Mouse (Mus musculus): ENCODE measurements at regions not wholly inside any gene's neighbourhood (a gene's known extent, or its start where the extent isn't known, plus 50 kb on each side); places are given as distances from the start of the nearest gene placed in this dataset.
A peak's percentile ranks its signal among the peaks of the same experiment; 100 is the strongest.

DNA sequence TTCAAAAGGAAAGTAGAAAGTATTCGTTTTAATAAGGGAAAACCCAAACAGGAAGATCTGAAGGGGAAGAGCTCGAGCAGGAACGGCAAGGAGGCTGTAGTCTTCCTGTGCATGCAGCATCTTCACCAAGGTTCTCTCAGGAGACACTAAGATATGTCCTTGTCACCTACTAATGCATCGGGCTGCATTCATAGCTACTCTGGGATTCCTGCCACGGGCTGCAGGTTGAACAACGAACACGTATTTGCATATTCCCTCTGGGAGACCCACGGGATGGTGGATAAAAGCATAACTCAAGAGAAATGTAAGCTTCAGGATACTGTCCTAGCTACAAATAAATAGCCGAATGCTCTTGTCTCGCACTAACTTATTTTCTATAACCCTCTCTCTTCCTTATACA, 197.7 kb downstream of the Gm11361 start:
- Histone ChIP-seq H3K4me3 (replicated peaks; ENCODE audit: insufficient read depth, low read depth, low read length) (no peak overlapping the region), H3K27me3 (ENCODE audit: control insufficient read depth, insufficient read depth, low read length) (no peaks in the 10 kb centered on the region), H3K27ac (ENCODE audit: insufficient read depth, low read length) (no peak overlapping the region), H3K4me1 (ENCODE audit: control insufficient read depth, insufficient read depth, low read length) (no peaks in the 10 kb centered on the region)
- DNase-seq, result no peak
- no peak for TF ChIP-seq CTCF (IDR thresholded peaks at IDR 0.05; ENCODE audit: borderline replicate concordance, insufficient read depth, low read depth, low read length)
- TF ChIP-seq POLR2A (IDR thresholded peaks at IDR 0.05; ENCODE audit: borderline replicate concordance, insufficient read depth, low read length), result no peak
- 74% methylated on average over 10 of the region's 10 CpGs for WGBS

DNA sequence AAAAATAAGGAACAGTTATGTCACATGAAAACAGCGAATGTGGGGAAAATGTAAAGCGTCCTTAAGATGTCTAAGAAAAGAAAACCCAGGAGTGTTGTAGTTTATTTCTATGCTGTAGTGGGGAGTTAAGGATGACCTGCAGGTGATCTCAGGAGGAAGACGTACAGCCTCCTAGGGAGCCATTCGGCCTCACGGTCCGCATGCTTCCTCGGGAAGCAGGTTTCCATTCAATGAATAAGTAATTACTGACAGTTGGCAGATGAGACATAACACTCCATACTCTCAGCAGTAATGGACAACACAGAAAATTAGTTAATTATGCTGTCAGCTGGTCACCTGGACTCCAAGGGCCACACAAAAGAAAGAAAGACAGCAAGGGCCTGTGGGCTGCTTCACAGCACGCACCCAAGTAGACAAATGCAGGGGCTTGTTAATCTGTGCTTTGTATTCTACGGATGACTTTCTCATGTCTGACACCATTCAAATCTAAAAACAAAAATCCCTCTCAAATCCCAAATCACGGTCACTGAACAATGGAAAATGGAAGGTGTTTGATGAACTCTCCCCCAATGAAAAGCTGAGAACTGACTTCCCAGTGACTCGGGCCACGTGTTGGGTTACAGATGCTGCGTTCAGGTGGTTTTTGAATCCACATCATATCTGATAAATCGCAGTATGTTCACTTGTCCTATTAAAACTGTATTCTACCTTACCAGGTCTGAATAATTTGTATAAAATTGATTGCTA, 193.5 kb downstream of the Gm11361 start:
- TF ChIP-seq POLR2A (IDR thresholded peaks at IDR 0.05; ENCODE audit: borderline replicate concordance, insufficient read depth, low read length), result no peak
- no peak for TF ChIP-seq CTCF (IDR thresholded peaks at IDR 0.05; ENCODE audit: borderline replicate concordance, insufficient read depth, low read depth, low read length)
- Histone ChIP-seq H3K27me3 (ENCODE audit: control insufficient read depth, insufficient read depth, low read length) (no peaks in the 10 kb centered on the region), H3K27ac (ENCODE audit: insufficient read depth, low read length) (no peak overlapping the region), H3K4me3 (replicated peaks; ENCODE audit: insufficient read depth, low read depth, low read length) (no peak overlapping the region), H3K4me1 (ENCODE audit: control insufficient read depth, insufficient read depth, low read length) (no peaks in the 10 kb centered on the region)
- DNase-seq, result no peak
- WGBS, result 53% methylated on average over 14 of the region's 14 CpGs

DNA sequence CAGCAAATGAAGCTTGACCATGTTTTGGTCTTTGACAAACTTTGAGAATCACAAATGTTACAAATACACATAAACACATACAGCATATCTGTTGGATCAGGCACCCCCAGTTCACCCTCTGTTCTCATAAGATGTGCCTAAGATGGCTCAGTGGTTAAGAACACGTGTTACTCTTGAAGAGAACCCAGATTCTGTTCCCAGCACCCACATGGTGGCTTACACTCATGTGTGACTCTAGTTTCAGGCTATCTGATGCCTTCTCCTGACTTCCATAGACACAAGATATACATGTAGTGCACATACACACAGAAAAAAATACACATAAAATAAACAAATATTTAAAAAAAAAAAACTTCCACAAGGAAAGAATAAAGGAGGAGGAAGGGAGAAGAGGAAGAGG, 191.7 kb downstream of the Gm11361 start:
- WGBS, result 94% methylated on average over 1 of the region's 1 CpGs
- H3K27ac ChIP-seq (ENCODE audit: insufficient read depth, low read length), result no peak overlapping the region
- no peaks in the 10 kb centered on the region for H3K27me3 ChIP-seq (ENCODE audit: control insufficient read depth, insufficient read depth, low read length)
- no peak for DNase-seq
- no peak overlapping the region for H3K4me3 ChIP-seq (replicated peaks; ENCODE audit: insufficient read depth, low read depth, low read length)
- no peak for TF ChIP-seq CTCF (IDR thresholded peaks at IDR 0.05; ENCODE audit: borderline replicate concordance, insufficient read depth, low read depth, low read length)
- TF ChIP-seq POLR2A (IDR thresholded peaks at IDR 0.05; ENCODE audit: borderline replicate concordance, insufficient read depth, low read length), result no peak
- no peaks in the 10 kb centered on the region for H3K4me1 ChIP-seq (ENCODE audit: control insufficient read depth, insufficient read depth, low read length)

DNA sequence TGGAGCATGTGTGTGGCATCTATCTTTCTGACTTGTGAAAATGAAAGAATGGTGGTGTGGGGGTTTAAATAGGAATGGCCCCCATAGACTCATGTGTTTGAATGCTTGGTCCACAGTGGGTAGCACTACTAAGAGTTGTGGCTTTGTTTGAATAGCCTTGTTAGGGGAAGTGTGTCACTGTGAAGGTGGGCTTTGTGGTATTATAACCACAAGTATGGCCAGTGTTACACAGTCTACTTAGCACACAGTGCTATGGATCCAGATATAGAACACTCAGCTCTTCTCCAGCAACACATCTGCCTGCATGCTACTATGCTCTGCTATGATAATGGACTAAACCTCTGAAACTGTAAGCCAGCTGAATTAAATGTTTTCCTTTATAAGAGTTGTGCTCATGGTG, 184.9 kb downstream of the Gm11361 start:
- H3K4me1 ChIP-seq (ENCODE audit: control insufficient read depth, insufficient read depth, low read length), result no peaks in the 10 kb centered on the region

DNA sequence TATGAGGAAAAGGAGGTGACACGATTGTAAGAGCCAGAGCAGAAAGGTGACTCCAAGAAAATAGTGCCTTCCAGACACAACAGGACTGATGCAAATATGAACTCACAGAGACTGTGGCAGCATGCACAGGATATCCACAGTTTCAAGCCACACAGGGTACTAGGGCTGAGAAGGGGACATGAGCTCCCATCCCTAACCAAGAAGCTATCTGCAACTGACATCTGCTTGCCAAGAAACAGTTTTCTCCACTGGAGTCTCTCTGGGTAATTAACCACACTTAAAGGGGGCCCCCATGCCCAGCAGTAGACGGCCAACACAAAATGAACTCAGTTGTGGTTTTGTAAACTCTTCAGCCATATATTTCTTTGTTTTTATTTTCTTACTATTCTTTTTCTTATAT, 176.1 kb downstream of the Gm11361 start:
- Histone ChIP-seq H3K27me3 (ENCODE audit: control insufficient read depth, insufficient read depth, low read length) (no peaks in the 10 kb centered on the region), H3K4me1 (ENCODE audit: control insufficient read depth, insufficient read depth, low read length) (no peaks in the 10 kb centered on the region), H3K27ac (ENCODE audit: insufficient read depth, low read length) (no peak overlapping the region), H3K4me3 (replicated peaks; ENCODE audit: insufficient read depth, low read depth, low read length) (no peak overlapping the region)
- 38% methylated on average over 2 of the region's 2 CpGs for WGBS
- DNase-seq, result no peak
- TF ChIP-seq POLR2A (IDR thresholded peaks at IDR 0.05; ENCODE audit: borderline replicate concordance, insufficient read depth, low read length), result no peak
- no peak for TF ChIP-seq CTCF (IDR thresholded peaks at IDR 0.05; ENCODE audit: borderline replicate concordance, insufficient read depth, low read depth, low read length)

More for the DNA sequence above, 184.9 kb downstream of the Gm11361 start:
- TF ChIP-seq POLR2A (IDR thresholded peaks at IDR 0.05; ENCODE audit: borderline replicate concordance, insufficient read depth, low read length) (no peak), CTCF (IDR thresholded peaks at IDR 0.05; ENCODE audit: borderline replicate concordance, insufficient read depth, low read depth, low read length) (no peak)
- no peak overlapping the region for H3K4me3 ChIP-seq (replicated peaks; ENCODE audit: insufficient read depth, low read depth, low read length)
- no peak overlapping the region for H3K27ac ChIP-seq (ENCODE audit: insufficient read depth, low read length)
- DNase-seq, result no peak
- no peaks in the 10 kb centered on the region for H3K27me3 ChIP-seq (ENCODE audit: control insufficient read depth, insufficient read depth, low read length)

GRCm38 (mm10) chr13:28432017-28432416, 174.7 kb downstream of the Gm11361 start:
- no peaks in the 10 kb centered on the region for H3K4me1 ChIP-seq (ENCODE audit: control insufficient read depth, insufficient read depth, low read length)
- DNase-seq, result no peak
- TF ChIP-seq CTCF (IDR thresholded peaks at IDR 0.05; ENCODE audit: borderline replicate concordance, insufficient read depth, low read depth, low read length) (no peak), POLR2A (IDR thresholded peaks at IDR 0.05; ENCODE audit: borderline replicate concordance, insufficient read depth, low read length) (no peak)
- no peak overlapping the region for H3K27ac ChIP-seq (ENCODE audit: insufficient read depth, low read length)
- WGBS, result 89% methylated on average over 2 of the region's 2 CpGs
- H3K27me3 ChIP-seq (ENCODE audit: control insufficient read depth, insufficient read depth, low read length), result no peaks in the 10 kb centered on the region
- no peak overlapping the region for H3K4me3 ChIP-seq (replicated peaks; ENCODE audit: insufficient read depth, low read depth, low read length)

- 76% methylated on average over 4 of the region's 4 CpGs for WGBS
- no peak for DNase-seq
- peak; percentile 17; the same call in 1 of the 2 replicates for TF ChIP-seq CTCF (IDR thresholded peaks at IDR 0.05; ENCODE audit: borderline replicate concordance, insufficient read depth, low read depth, low read length)
- no peak for TF ChIP-seq POLR2A (IDR thresholded peaks at IDR 0.05; ENCODE audit: borderline replicate concordance, insufficient read depth, low read length)
- no peak overlapping the region for H3K27ac ChIP-seq (ENCODE audit: insufficient read depth, low read length)
- H3K4me1 ChIP-seq (ENCODE audit: control insufficient read depth, insufficient read depth, low read length), result no peaks in the 10 kb centered on the region
- H3K4me3 ChIP-seq (replicated peaks; ENCODE audit: insufficient read depth, low read depth, low read length), result no peak overlapping the region
- no peaks in the 10 kb centered on the region for H3K27me3 ChIP-seq (ENCODE audit: control insufficient read depth, insufficient read depth, low read length)
These were observed 168.8 kb downstream of the Gm11361 start for GRCm38 (mm10) chr13:28426085-28426484.

DNA sequence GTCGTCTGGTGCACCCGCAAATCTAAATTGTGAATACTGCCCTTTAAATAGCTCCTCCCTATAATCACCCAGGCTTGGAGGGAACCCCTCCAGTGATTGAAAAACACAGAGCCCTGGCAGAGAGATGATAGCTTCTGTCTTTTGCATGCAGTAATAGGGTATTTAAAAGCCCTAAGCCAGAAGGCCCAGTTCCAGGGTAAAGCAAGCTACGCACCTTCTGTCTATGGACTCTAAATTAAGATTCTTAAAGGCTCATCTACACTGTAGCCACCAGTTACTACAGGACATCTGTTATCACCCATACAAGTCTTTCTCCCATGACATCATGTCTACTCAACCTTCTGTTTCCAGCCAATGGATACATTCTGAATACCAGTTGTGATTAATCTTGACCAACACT, 167.8 kb downstream of the Gm11361 start:
- 66% methylated on average over 3 of the region's 3 CpGs for whole genome bisulfite sequencing
- no peaks in the 10 kb centered on the region for H3K4me1 ChIP-seq (ENCODE audit: control insufficient read depth, insufficient read depth, low read length)
- TF ChIP-seq POLR2A (IDR thresholded peaks at IDR 0.05; ENCODE audit: borderline replicate concordance, insufficient read depth, low read length), result no peak
- no peak for TF ChIP-seq CTCF (IDR thresholded peaks at IDR 0.05; ENCODE audit: borderline replicate concordance, insufficient read depth, low read depth, low read length)
- DNase-seq, result no peak
- H3K4me3 ChIP-seq (replicated peaks; ENCODE audit: insufficient read depth, low read depth, low read length), result no peak overlapping the region
- H3K27ac ChIP-seq (ENCODE audit: insufficient read depth, low read length), result no peak overlapping the region
- no peaks in the 10 kb centered on the region for H3K27me3 ChIP-seq (ENCODE audit: control insufficient read depth, insufficient read depth, low read length)
